Mouse (Mus musculus): ENCODE data around the gene Exoc2. TPM values are rescaled to one million over a fixed set of nuclear protein-coding genes. Genes with fewer than 3 reads are reported as not detected.

Exoc2 gene
- total RNA-seq, 4 experiments from 2014 or later = 13.9 to 17.2 (median 14.5) TPM

DNA sequence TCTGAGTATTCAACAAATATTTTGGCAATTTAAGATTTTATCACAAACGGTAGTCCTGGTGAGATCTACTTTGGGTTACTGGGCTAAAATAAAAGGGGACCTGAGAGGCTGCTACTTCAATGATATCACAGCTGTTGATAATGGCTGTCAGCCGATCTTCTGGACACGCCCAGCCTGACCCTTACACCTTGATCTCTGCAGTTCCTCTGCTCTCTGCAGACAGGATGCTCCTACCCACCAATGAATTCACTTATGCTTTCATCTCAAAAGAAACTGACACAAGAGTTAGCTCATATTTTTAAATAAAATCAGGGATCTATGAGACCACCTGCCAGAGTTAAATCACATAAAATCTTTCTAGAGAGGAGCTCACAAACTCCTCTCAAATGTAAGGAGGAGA, 149.0 kb downstream of the Exoc2 start:
- no peak for DNase-seq (ENCODE audit: low spot score in 2 of 2)

DNA sequence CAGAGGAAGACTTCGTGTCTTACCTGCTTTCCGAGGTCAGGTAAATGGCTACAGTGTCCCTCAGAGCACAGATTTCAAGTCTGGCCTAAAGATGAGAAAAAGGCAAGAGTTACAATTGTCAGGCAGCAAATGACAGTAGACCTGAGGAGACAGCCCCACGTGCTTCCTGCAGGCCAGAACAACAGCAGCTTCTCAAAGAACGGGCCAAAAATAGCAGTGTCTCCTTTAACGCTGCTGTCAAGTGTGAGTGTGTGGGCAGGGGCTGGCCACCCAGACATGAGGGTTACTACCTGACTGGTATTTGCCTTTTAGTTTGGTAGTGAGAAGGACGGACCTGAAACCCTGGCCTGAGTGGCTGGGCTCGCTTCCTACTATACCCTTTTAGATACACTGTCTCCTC, 153.3 kb downstream of the Exoc2 start:
- no peak for DNase-seq (ENCODE audit: low spot score in 2 of 2)

DNA sequence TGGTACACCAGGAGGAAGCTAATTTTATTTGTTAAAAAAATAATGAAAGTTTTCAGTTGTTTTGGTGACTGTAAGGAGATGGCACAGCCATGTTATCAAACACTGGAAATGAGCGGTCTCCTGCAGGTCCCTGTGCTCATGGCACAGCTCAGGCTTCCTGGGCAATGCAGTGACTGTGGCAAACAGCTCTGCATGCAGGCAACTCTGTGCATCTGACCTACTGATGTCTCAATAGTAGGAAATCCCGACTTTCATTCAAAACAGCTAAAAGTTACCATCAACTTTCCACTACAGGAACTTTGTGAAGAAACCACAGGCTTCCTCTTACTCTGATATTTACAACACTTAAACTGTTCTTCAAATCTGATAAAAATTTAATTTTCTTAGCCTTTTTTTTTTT, 154.0 kb downstream of the Exoc2 start:
- DNase-seq (ENCODE audit: low spot score in 2 of 2) = no peak

DNA sequence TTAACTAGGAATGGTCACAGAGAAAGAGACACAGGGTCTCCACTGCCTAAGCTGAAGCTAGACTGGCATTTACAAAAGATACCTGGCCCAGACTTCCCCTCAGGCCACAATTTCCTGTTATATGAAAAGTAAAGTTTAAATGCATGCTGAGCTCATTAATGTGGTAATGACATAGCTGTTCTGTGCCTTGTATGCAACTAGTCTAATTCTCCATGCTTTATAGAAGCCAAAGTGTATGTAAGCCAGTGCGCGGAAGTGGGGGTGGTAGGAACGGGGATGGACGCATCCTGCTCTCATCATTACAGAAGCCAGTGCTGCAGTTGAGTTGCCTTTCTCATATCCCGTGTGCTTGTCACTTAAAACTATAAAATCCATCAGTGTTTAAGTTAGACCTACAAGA, 156.5 kb downstream of the Exoc2 start:
- no peak for DNase-seq (ENCODE audit: low spot score in 2 of 2)

DNA sequence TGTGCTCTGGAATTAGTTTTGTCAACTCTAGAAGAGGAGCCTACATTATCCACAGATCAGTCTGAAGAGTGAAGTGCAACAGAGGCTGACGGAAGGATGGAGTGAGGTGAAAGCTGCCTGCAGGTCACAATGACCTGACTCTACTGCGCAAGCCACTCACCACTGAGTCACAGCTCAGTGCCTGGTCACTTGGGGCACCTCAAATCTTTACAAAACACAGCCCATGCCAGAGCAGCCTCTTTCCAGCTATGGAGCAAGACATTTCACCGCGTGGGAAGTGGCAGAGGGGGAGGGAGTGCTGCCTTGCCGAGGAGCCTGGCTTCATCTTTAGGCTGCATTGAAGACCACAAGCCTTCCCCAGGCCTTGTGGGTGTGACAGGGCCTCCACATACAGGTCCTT, 159.6 kb downstream of the Exoc2 start:
- DNase-seq (ENCODE audit: low spot score in 2 of 2) = no peak

DNA sequence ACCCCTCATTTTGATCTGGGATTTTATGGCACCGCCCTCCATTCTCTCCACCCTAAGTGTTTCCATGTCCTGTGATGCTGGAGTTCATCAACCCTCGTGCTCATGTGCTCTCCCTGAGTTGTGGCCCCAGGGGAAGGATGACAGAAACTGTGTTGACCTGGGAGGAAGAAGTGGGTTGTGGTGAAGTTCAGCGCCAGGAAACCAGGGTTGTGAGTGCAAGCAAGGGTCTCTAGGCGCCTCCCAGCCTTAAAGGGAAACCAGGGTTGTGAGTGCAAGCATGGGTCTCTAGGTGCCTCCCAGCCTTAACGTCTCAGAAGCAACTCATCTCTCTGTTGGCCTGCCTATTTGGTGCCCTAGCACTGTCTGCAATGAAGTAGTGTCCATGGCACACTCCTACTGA, 160.4 kb downstream of the Exoc2 start:
- DNase-seq (ENCODE audit: low spot score in 2 of 2) = no peak

DNA sequence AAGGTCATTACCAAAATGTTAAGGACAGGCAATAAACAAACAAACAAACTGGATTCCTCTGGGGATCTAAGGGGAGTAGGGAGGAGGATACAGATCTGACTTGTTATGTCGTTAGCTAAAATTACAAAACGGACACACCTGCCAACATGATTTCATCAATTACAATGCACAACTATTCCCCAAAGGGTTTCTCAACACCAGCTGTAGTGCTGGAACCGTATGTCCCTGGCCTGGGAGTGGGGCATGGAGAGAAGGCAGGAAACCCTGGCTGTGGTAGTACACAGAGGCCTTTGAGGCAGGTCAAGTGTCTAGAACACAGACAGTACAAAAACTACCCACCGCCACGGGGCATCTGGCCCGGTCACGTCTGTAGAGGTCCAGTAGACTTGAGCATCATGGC, 164.7 kb downstream of the Exoc2 start:
- peak in 1 of 2 experiments; percentile 15 for DNase-seq (ENCODE audit: low spot score in 2 of 2)

DNA sequence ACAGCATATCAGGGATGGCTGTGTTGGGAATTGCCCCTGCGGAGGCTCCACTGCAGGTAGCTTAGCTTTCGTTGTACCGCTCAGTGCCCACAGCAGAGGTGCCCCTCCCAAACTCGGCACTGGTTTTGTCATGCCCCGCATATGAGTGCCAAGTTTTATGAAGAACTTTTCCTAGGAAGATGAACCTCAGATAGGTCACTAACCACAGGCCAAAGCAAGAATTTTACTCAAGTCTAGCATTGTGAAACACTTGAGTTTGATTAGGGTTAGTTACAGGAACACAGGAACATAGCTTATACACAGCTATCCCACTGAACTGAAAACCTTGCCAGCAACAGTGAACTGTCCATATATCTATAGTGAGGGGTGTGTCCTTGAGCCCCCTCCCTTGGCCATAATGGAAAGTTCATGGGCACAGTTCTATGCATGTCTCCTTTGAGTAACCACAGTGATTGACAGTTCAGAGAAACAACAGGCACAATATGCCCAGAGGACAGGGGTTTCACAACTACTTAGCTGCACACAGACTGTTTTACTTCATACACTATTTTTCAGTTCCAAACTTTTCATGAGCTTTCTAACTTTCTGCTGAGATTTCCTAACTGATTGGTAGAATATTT, 171.4 kb downstream of the Exoc2 start:
- no peak for DNase-seq (ENCODE audit: low spot score in 2 of 2)

DNA sequence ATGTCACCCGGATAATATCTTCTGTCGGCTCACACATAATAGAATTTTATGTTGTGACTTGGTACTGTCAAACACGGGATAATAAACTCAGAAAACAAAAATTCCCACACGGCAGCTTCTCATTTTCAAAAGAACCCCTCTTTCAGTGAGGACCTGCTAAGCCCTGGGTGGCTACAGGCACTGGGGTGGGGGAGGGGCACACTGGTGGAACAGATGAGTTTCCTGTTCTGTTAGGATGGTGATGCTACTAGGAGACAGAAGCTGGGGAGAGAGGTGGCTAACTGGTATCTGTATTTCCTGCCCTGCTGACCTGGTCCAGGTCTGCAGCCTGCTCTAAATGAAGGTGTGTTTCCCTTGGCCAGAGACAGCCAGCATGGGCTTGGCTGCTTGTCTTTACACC, 172.0 kb downstream of the Exoc2 start:
- DNase-seq (ENCODE audit: low spot score in 2 of 2) = no peak

DNA sequence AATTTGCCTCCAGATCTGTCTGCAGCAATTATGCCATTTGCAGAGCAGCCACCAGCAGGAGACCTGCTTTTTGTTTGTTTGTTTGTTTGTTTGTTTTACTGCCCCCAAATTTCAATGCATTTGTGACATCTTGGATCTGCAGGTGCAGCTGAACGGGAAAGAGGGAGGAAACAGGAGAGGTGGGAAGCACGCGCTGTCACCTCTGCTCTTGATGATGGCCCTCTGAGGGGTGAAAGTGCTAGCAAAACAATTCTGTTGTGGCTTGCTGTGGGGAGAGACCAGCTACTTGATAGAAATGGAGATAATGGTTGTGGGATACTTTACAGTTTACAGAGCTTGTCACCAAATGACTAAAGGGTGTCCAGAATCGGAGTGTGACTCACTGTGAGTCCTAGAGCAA, 177.9 kb downstream of the Exoc2 start:
- DNase-seq (ENCODE audit: low spot score in 2 of 2) = no peak

DNA sequence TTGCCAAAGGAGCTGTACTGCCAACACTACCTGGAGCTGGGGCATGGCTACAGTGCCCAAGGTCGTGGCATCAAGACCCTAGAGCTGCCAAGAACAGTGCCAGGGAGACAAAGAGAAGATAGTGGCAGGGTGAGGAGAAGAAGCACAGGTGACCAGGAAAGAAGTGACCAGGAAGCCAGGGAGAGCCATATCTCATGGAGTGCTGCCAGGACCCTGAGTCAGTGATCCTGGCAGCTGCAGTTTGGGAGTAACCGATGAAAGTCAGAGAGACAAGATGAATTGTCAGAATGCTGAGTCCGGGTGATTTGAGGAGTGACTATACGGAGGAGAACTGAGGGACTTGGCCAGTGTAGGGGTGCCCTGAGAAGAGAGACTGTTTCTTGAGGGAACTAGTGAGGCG, 180.3 kb downstream of the Exoc2 start:
- DNase-seq (ENCODE audit: low spot score in 2 of 2) = no peak

DNA sequence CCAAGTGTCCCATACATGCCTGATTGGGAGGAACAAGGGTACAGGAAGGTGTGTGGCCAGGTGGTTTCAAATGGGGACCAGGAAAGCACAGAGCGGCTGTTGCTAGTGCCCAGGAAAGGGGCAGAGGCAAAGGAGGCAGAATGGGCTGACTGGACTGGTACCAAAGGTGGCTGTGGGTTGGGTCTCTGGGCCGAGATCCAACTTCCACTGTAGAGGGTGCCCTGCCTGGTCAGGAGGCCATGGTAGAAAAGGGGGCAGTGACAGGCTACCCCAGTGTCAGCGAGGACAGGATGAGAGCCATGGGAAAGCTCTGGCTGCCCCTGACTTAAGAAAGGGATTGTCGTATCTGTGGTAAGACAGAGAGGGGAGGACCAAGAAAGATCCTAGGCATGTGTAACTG, 180.7 kb downstream of the Exoc2 start:
- no peak for DNase-seq (ENCODE audit: low spot score in 2 of 2)

DNA sequence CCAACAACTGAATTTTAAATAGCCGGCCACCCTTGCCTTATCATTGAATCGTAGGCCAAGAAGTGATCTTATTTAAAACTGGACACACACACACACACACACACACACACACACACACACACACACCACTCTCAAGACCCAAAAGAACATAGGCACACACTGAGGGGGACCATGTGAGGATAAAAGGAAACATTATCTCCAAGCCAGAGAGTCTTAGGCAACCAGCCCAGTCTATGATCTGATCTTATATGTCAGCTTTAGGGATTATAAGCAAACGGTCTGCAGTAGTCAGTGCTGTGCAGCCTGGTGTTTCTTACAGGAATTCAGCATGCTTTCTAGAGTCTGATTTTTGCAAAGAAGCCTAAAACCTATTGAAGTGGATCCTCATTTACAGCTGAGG, 181.2 kb downstream of the Exoc2 start:
- DNase-seq (ENCODE audit: low spot score in 2 of 2) = no peak

DNA sequence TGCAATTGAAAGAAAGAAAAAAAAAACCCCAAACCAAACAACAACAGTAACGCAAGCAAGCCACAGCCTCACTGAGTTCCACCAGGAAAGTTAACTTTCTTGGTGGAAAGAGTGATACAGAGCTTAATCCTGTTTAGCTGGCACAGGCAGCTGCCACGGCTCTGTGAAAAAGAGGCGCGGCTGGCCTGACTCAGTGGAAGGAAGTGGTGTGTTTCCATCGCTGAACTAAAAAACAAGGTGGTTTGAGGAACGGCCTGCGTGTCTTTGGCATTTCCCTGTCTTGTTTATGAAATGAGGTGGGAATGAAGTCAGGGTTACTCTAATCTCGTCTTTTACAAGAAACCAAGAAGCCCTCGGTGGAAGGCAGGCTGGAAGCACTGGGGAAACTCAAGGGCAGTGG, 181.6 kb downstream of the Exoc2 start:
- DNase-seq (ENCODE audit: low spot score in 2 of 2) = no peak

DNA sequence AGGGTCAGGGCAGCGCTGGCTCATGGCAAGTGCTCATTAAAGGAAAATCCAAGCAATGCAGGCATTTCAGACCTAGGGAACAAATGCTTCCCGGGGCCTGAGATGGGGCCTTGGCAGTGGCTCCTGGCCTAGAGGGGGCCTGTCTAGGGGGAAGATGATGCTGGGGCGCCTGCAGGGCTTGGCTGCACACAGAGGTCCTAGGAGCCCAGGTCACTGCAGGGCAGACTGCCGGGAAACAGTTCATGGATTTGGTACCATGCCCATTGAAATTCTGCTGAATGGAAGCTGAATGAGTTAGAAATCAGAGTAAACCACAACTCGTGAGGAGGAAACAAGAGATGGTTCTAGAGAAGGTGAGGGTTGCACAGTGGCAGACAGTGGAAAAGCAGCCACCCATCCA, 183.9 kb downstream of the Exoc2 start:
- DNase-seq (ENCODE audit: low spot score in 2 of 2) = no peak

DNA sequence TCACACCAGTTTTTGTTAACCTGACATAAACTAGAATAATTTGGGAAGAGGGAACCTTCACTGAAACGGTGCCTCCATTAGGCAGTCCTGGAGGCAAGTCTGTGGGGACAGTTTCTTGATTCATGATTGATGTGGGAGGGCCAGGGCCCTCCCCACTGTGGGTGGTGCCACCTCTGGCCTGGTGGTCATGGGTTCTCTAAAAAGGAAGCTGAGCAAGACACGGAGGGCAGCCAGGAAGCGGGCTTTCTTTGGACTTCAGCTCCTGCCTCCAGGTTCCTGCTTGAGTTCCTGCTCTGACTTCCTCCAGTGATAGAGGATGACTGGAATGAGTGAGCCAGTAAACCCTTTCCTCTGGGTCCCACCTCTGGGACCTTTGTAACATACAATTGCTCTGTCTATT, 185.5 kb downstream of the Exoc2 start:
- DNase-seq (ENCODE audit: low spot score in 2 of 2) = no peak

DNA sequence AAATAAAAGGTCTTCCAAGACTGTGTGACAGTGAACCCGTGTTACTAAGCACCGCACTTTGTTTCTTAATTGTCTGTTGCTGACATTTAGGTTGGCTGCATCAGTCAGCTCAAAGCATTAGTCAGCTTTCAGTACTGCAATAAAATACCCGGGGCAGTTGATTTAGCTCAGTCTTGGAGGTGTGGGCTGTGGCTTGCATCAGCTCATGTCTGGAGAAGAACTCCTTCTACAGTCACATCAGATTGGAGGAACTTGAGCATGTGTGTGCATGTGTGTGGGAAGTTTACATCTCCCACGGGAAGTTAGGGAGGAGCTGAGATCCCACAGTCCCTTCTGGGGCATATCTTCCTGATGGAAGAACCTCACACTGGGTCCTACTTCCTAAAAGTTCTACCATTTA, 185.9 kb downstream of the Exoc2 start:
- DNase-seq (ENCODE audit: low spot score in 2 of 2) = no peak

DNA sequence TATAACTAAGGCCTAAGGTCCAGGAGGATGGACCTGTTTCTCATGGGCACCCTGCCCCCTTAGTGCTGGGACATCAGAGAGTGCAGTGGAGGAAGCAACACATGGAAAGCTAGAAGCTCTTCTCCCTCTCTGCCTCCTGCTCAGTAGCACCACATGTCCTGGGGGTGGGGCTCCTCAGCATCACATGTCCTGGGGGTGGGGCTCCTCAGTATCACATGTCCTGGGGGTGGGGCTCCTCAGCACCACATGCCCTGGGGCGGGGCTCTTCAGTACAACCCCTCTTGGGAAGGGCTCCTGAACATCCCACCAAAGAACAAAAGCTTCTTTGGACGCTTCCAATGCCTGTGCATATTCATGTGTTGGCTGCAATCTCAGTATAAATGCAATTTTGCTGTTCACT, 186.3 kb downstream of the Exoc2 start:
- DNase-seq (ENCODE audit: low spot score in 2 of 2) = no peak

DNA sequence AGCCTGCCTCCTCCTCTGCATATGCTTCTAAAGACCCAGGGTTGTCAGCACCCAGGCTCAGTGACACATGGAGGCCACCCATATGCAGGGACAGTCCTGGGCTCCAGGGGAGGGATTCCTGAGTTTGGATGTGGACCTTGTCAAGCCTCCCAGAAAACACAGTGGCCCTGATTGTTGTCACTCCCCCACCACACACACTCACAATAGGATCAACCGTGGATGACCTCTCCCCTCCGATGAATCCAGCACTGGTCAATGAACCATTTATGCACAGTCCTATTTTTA, 186.9 kb downstream of the Exoc2 start:
- DNase-seq (ENCODE audit: low spot score in 2 of 2) = no peak

DNA sequence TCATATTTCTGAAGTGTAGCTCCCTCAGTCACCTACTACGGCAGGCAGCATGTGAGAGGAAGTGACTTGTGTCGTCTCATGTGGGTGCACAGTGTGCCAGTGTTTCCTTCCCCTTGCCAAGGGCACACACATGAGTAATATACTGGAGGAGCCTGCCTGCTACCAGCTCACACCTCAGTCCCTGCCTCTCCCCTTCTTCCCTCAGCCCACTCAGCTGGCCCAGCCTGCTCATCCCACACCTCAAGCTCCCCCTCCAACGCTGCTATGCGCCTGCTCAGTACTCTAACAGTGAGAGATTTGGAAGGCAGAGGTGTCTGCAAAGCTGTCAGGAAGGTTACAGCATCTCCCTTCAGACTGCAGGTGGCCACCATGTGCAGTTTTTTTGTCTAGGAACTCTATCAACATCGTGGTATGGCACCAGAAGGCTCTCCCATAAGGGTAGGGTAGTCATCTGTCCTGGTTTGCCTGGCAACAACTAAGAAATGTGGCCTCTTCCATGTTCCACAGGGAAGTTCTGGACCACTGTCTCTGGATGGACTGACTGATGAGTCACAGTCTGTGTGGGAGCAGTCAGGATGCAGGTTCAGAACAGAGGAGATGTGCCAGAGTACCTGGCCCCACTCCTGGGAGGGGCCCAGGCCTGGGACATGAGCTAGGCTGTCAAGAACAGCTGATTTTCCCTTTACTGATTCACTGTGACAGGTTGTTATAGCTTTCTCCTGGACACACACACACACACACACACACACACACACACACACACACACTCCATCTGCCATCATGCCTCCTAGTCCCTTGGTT, 187.5 kb downstream of the Exoc2 start:
- DNase-seq (ENCODE audit: low spot score in 2 of 2) = no peak

DNA sequence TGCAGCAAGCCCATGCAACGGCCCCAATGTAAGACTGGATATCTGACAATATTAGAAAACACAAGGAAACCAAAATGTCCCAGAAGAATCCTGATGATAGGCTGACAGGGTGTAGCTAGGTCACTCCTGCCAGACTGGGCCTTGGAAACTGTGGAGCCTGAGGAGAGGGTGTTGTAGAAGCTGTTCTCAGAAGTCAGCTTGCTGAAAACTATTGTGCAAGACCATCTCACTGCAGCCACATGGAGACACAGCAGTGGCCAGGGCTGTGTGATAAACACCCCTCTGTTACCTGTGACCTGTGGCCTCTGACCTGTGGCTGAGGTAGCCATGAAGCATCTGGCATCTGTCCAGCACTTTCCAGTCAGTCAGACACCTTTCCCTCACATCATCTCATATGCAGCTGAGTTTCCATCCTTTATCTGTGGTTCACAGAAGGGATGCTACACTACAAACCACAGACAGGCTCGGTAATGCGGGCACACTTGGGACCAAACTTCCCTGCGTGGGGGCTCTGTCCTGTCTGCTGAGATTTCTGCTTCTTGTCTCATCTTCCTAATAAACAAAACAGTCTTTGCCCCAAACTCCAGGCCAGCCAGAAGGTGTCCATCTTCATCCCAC, 188.4 kb downstream of the Exoc2 start:
- no peak for DNase-seq (ENCODE audit: low spot score in 2 of 2)

DNA sequence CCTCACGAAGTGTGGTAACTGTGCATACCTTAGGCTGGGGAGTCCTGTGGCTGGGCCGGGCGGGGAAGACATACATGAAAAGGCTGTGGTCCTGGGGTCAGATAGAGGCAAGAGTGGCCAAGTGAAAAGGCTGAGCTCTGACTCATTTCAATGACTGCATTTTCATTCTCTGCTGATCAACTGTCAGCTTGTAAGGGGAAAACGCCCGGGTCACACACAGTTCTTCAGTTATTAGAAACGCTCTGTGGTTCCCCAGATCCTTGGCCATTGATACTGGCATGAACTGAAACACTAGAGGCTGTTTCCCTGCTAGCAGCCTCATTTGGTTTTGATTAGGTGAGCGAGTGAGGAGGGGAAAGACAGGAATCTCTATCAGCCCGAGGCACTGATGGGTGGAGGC, 191.5 kb downstream of the Exoc2 start:
- no peak for DNase-seq (ENCODE audit: low spot score in 2 of 2)

DNA sequence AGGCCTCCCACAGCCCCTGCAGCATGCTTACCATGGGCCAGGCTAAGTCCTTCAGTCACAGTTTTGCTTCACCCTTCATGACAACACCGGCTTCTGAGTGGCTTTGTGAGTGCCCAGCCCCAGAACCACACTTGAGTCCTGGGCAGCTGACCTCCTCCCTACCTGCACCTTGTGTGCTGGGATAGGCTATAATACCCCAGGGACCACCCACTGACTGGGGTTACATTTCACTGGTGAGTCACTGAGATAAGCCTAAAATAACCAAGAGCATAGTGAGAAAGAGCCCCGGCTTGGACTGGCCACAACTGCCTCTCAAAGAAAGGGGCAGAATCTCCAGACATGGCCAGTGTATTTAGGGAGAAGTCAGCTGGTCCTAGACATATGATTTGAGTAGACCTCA, 192.0 kb downstream of the Exoc2 start:
- DNase-seq (ENCODE audit: low spot score in 2 of 2) = no peak

Data from gastrocnemius, adult 8-10 months (tissue).